Comparison of ENCODE assay signal across 17 mouse cellular contexts in the genomic region with DNA sequence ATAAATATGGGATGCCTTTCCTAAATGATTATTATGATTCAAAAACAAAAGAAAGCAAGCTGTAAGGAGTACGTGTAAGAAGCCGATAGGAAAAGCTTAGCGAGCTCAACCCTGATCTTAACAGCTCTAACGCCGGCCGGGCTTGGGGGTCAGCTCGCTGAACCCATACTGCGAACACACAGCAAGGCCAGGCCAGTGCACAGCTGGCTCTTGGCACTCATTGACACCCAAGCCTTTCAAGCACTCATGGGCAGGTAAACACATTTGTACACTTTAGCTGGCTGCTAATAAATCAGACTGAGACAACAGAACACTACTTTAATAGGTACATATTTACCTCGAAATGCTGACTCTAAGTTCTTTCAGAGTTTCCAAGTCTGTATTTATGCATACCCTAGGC. TPM values are rescaled to one million over a fixed set of nuclear protein-coding genes. Genes with fewer than 3 reads are reported as not detected.
DNase-seq lines count a peak whose midpoint lies in the region; ATAC-seq and TF ChIP-seq lines count a peak whose summit lies in the region.
"Had no signal": no experiment of that assay in that cellular context is flagged by ENCODE, and none has a peak within 500 bp of the region (broad histone marks: within the 10 kb centered on the region; RNA-seq: fewer than 3 reads in every experiment).

No protein-coding gene starts in this region.

- no peak for TF ChIP-seq POLR2A in heart, adult 2 months (IDR thresholded peaks at IDR 0.05; ENCODE audit: insufficient read depth, low read depth, low read length)
- TF ChIP-seq POLR2A in thymus, adult 2 months (IDR thresholded peaks at IDR 0.05; ENCODE audit: control insufficient read depth, extremely low read depth, insufficient read depth, low read length, poor library complexity), result no peak

- no peak for TF ChIP-seq EP300 in heart, adult 2 months (IDR thresholded peaks at IDR 0.05; ENCODE audit: insufficient read depth, low read depth, low read length)

- intact Hi-C loops in heart, adult 2 months (cut with DNase I), result no loop called here

- no peaks in the 10 kb centered on the region for H3K9me3 ChIP-seq in heart, embryonic 12.5 days (replicated peaks)
- no peaks in the 10 kb centered on the region for H3K9me3 ChIP-seq in kidney, embryonic 14.5 days (ENCODE audit: control insufficient read depth, low read length)
- H3K9me3 ChIP-seq: hindbrain, embryonic 12.5 days; liver, embryonic 13.5 days; midbrain, embryonic 15.5 days had no signal

- H3K9ac ChIP-seq in heart, embryonic 12.5 days, result 0 out of 2 replicates have a peak overlapping the region, but pooled peaks have one; percentile 4
- H3K9ac ChIP-seq in heart, adult 2 months (ENCODE audit: low read depth, low read length), result no peak overlapping the region
- H3K9ac ChIP-seq in kidney, embryonic 14.5 days (ENCODE audit: low read depth, low read length), result no peak overlapping the region
- H3K9ac ChIP-seq: hindbrain, embryonic 12.5 days; liver, embryonic 13.5 days; midbrain, embryonic 15.5 days had no signal

- H3K4me2 ChIP-seq in heart, embryonic 12.5 days, result no peak overlapping the region
- H3K4me2 ChIP-seq in kidney, embryonic 14.5 days (replicated peaks; ENCODE audit: low read depth, low read length), result no peak overlapping the region
- H3K4me2 ChIP-seq: hindbrain, embryonic 12.5 days; liver, embryonic 13.5 days; midbrain, embryonic 15.5 days had no signal

- 85% methylated on average over 9 of the region's 9 CpGs for WGBS in heart, embryonic 12.5 days
- WGBS in heart, adult 2 months, result 89% methylated on average over 9 of the region's 9 CpGs
- WGBS in kidney, embryonic 14.5 days, result 20% methylated on average over 9 of the region's 9 CpGs
- WGBS in thymus, adult 2 months, result 97% methylated on average over 9 of the region's 9 CpGs

- ATAC-seq in heart, embryonic 12.5 days (ENCODE audit: insufficient number of reproducible peaks, low FRiP score), result no peak
- peak; percentile 64; the same call in 1 of the 2 replicates for ATAC-seq in kidney, embryonic 14.5 days (ENCODE audit: low FRiP score, low TSS enrichment)
- ATAC-seq: activated CD4-positive, CD25-positive, alpha-beta regulatory T cell, adult 4 months; intestine, postnatal 0 days; midbrain, embryonic 15.5 days; Patski had no signal

- H3K4me3 ChIP-seq in heart, embryonic 12.5 days, result no peak overlapping the region
- H3K4me3 ChIP-seq in heart, adult 2 months, result no peak overlapping the region
- no peak overlapping the region for H3K4me3 ChIP-seq in kidney, embryonic 14.5 days (ENCODE audit: low read length)
- no peak overlapping the region for H3K4me3 ChIP-seq in thymus, adult 2 months (ENCODE audit: control insufficient read depth, insufficient read depth, low read length)
- H3K4me3 ChIP-seq: hindbrain, embryonic 12.5 days; liver, embryonic 13.5 days; midbrain, embryonic 15.5 days had no signal

- peaks cover 5% of the 10 kb centered on the region for H3K79me2 ChIP-seq in heart, adult 2 months (replicated peaks; ENCODE audit: control insufficient read depth, insufficient read depth, low read length)

- no peak for TF ChIP-seq CTCF in heart, adult 2 months (IDR thresholded peaks at IDR 0.05)
- no peak for TF ChIP-seq CTCF in thymus, adult 2 months (IDR thresholded peaks at IDR 0.05; ENCODE audit: borderline replicate concordance, control insufficient read depth, extremely low read depth, insufficient read depth, low read length, poor library complexity)

- no peaks in the 10 kb centered on the region for H3K27me3 ChIP-seq in heart, embryonic 12.5 days (replicated peaks)
- H3K27me3 ChIP-seq in heart, adult 2 months (ENCODE audit: control insufficient read depth, insufficient read depth, low read length), result no peaks in the 10 kb centered on the region
- H3K27me3 ChIP-seq in kidney, embryonic 14.5 days (ENCODE audit: control insufficient read depth, insufficient read depth, low read length), result no peaks in the 10 kb centered on the region
- no peaks in the 10 kb centered on the region for H3K27me3 ChIP-seq in thymus, adult 2 months (ENCODE audit: control insufficient read depth, insufficient read depth, low read length)
- H3K27me3 ChIP-seq: hindbrain, embryonic 12.5 days; liver, embryonic 13.5 days; midbrain, embryonic 15.5 days; Patski had no signal

- H3K27ac ChIP-seq in heart, embryonic 12.5 days (ENCODE audit: poor library complexity, severe bottlenecking), result no peak overlapping the region
- no peak overlapping the region for H3K27ac ChIP-seq in heart, adult 2 months
- no peak overlapping the region for H3K27ac ChIP-seq in kidney, embryonic 14.5 days (ENCODE audit: low read depth, low read length)
- no peak overlapping the region for H3K27ac ChIP-seq in thymus, adult 2 months (ENCODE audit: control insufficient read depth, insufficient read depth, low read length)
- H3K27ac ChIP-seq: hindbrain, embryonic 12.5 days; liver, embryonic 13.5 days; midbrain, embryonic 15.5 days had no signal

- no peak for DNase-seq in heart, adult 2 months
- DNase-seq in embryo, embryonic 10.5 days (ENCODE audit: low spot score), result peak; percentile 44
- peak; percentile 32 to 46 for DNase-seq in kidney, postnatal 4 days
- DNase-seq in thymus, adult 2 months, result no peak
- DNase-seq in thymus, postnatal 0 days (ENCODE audit: low spot score), result no peak
- no peak for DNase-seq in testis, postnatal 14 days (ENCODE audit: low spot score)
- DNase-seq: heart, adult 18-20 months; liver, embryonic 13.5 days; spleen, adult 18-20 months; thymus, postnatal 25 days had no signal

- H3K36me3 ChIP-seq in heart, embryonic 12.5 days, result peaks cover 17% of the 10 kb centered on the region
- H3K36me3 ChIP-seq in heart, adult 2 months (ENCODE audit: control insufficient read depth, insufficient read depth, low read length), result peaks cover 27% of the 10 kb centered on the region
- H3K36me3 ChIP-seq in kidney, embryonic 14.5 days (ENCODE audit: control insufficient read depth, insufficient read depth, low read length), result peaks cover 20% of the 10 kb centered on the region; the same call in 1 of the 2 replicates
- no peaks in the 10 kb centered on the region; the same call in 1 of the 2 replicates for H3K36me3 ChIP-seq in thymus, adult 2 months (ENCODE audit: control insufficient read depth, insufficient read depth, low read length)
- H3K36me3 ChIP-seq: hindbrain, embryonic 12.5 days; midbrain, embryonic 15.5 days had no signal

- H3K4me1 ChIP-seq in heart, embryonic 12.5 days (replicated peaks), result peaks cover 51% of the 10 kb centered on the region
- peaks cover 19% of the 10 kb centered on the region for H3K4me1 ChIP-seq in heart, adult 2 months (ENCODE audit: control insufficient read depth, insufficient read depth, low read length)
- H3K4me1 ChIP-seq in kidney, embryonic 14.5 days (ENCODE audit: control insufficient read depth, insufficient read depth, low read length), result peaks cover 15% of the 10 kb centered on the region; the same call in 1 of the 2 replicates
- no peaks in the 10 kb centered on the region for H3K4me1 ChIP-seq in thymus, adult 2 months (replicated peaks; ENCODE audit: control insufficient read depth, insufficient read depth, low read length)

RNA-seq across cellular contexts. Expression of a gene that starts 13.3 kb away (rescaled TPM):
- polyA plus RNA-seq in heart, embryonic 12.5 days (2016; fragmentation: Nextera tagmentation; extraction: Ambion mirVana), result 41.6 and 41.9 TPM in 2 replicates
- 10 to 100 TPM; 19.6 to 24.3 TPM for total RNA-seq in heart, adult 2 months (2021)
- 6.9 and 11.2 TPM in 2 replicates for polyA plus RNA-seq in heart, adult 2 months (2012; rRNA removed)
- polyA plus RNA-seq in kidney, embryonic 14.5 days (2014; fragmentation: Nextera tagmentation; extraction: Ambion mirVana), result 23.6 and 27.5 TPM in 2 replicates
- polyA plus RNA-seq in thymus, adult 2 months (2012; rRNA removed), result 14.8 and 16.9 TPM in 2 replicates
- polyA plus RNA-seq in thymus, postnatal 0 days (2015; fragmentation: Nextera tagmentation; extraction: Ambion mirVana), result 25.0 and 37.1 TPM in 2 replicates

Comparison
In these comparisons a context has a peak if more than half of its experiments do, and no peak if none do; other contexts are left out.
1. DNase-seq: peak in embryo, embryonic 10.5 days (single experiment) and kidney, postnatal 4 days (2 of 2); none in heart, adult 2 months (0 of 2), thymus, adult 2 months (single experiment), thymus, postnatal 0 days (single experiment) and testis, postnatal 14 days (single experiment).